Mouse (Mus musculus): ENCODE results near the gene Zfp609. TPM values are rescaled to one million over a fixed set of nuclear protein-coding genes. Genes with fewer than 3 reads are reported as not detected.

Zfp609 gene
- polyA plus RNA-seq, 1 experiment from 2014 or later: 8.1 TPM

GRCm38 (mm10) chr9:65718195-65718594, 109.2 kb downstream of the Zfp609 start:
- WGBS (ENCODE audit: insufficient replicate concordance): 90% methylated on average over 5 of the region's 5 CpGs
- Histone ChIP-seq H3K27me3 (ENCODE audit: control insufficient read depth, insufficient read depth, low read length) (no peaks in the 10 kb centered on the region), H3K36me3 (ENCODE audit: control insufficient read depth, insufficient read depth, low read length) (0 out of 2 replicates have a peak, but pooled peaks cover 2% of the 10 kb centered on the region), H3K9me3 (replicated peaks; ENCODE audit: control insufficient read depth, low read length) (no peaks in the 10 kb centered on the region), H3K4me1 (ENCODE audit: control insufficient read depth, insufficient read depth, low read length) (peaks cover 18% of the 10 kb centered on the region), H3K27ac (ENCODE audit: low read depth, low read length) (no peak overlapping the region), H3K4me2 (no peak overlapping the region), H3K4me3 (ENCODE audit: low read depth, low read length) (no peak overlapping the region), H3K9ac (ENCODE audit: low read depth, low read length) (no peak overlapping the region)
- no peak for ATAC-seq (replicated peaks; ENCODE audit: insufficient number of reproducible peaks, low FRiP score, low TSS enrichment)

GRCm38 (mm10) chr9:65703926-65704595, 123.3 kb downstream of the Zfp609 start:
- H3K27ac ChIP-seq (ENCODE audit: low read depth, low read length): no peak overlapping the region
- 91% methylated on average over 24 of the region's 24 CpGs for WGBS (ENCODE audit: insufficient replicate concordance)
- no peak overlapping the region for H3K4me3 ChIP-seq (ENCODE audit: low read depth, low read length)
- H3K4me2 ChIP-seq: no peak overlapping the region
- no peaks in the 10 kb centered on the region for H3K27me3 ChIP-seq (ENCODE audit: control insufficient read depth, insufficient read depth, low read length)
- no peak overlapping the region for H3K9ac ChIP-seq (ENCODE audit: low read depth, low read length)
- no peak for ATAC-seq (replicated peaks; ENCODE audit: insufficient number of reproducible peaks, low FRiP score, low TSS enrichment)
- no peaks in the 10 kb centered on the region for H3K9me3 ChIP-seq (replicated peaks; ENCODE audit: control insufficient read depth, low read length)
- no peaks in the 10 kb centered on the region for H3K4me1 ChIP-seq (ENCODE audit: control insufficient read depth, insufficient read depth, low read length)
- peaks cover 14% of the 10 kb centered on the region for H3K36me3 ChIP-seq (ENCODE audit: control insufficient read depth, insufficient read depth, low read length)

GRCm38 (mm10) chr9:65703241-65703640, 124.1 kb downstream of the Zfp609 start:
- ATAC-seq (replicated peaks; ENCODE audit: insufficient number of reproducible peaks, low FRiP score, low TSS enrichment): no peak
- H3K4me1 ChIP-seq (ENCODE audit: control insufficient read depth, insufficient read depth, low read length): no peaks in the 10 kb centered on the region
- H3K4me3 ChIP-seq (ENCODE audit: low read depth, low read length): no peak overlapping the region
- H3K9me3 ChIP-seq (replicated peaks; ENCODE audit: control insufficient read depth, low read length): no peaks in the 10 kb centered on the region
- H3K9ac ChIP-seq (ENCODE audit: low read depth, low read length): no peak overlapping the region
- peaks cover 14% of the 10 kb centered on the region for H3K36me3 ChIP-seq (ENCODE audit: control insufficient read depth, insufficient read depth, low read length)
- no peaks in the 10 kb centered on the region for H3K27me3 ChIP-seq (ENCODE audit: control insufficient read depth, insufficient read depth, low read length)
- no peak overlapping the region for H3K27ac ChIP-seq (ENCODE audit: low read depth, low read length)
- 65% methylated on average over 7 of the region's 7 CpGs for WGBS (ENCODE audit: insufficient replicate concordance)
- H3K4me2 ChIP-seq: no peak overlapping the region

- H3K9me3 ChIP-seq (replicated peaks; ENCODE audit: control insufficient read depth, low read length): no peaks in the 10 kb centered on the region
- WGBS (ENCODE audit: insufficient replicate concordance): 91% methylated on average over 9 of the region's 9 CpGs
- H3K27ac ChIP-seq (ENCODE audit: low read depth, low read length): no peak overlapping the region
- H3K27me3 ChIP-seq (ENCODE audit: control insufficient read depth, insufficient read depth, low read length): no peaks in the 10 kb centered on the region
- no peak overlapping the region for H3K4me2 ChIP-seq
- H3K4me1 ChIP-seq (ENCODE audit: control insufficient read depth, insufficient read depth, low read length): no peaks in the 10 kb centered on the region
- H3K9ac ChIP-seq (ENCODE audit: low read depth, low read length): no peak overlapping the region
- peaks cover 14% of the 10 kb centered on the region for H3K36me3 ChIP-seq (ENCODE audit: control insufficient read depth, insufficient read depth, low read length)
- ATAC-seq (replicated peaks; ENCODE audit: insufficient number of reproducible peaks, low FRiP score, low TSS enrichment): no peak
- no peak overlapping the region for H3K4me3 ChIP-seq (ENCODE audit: low read depth, low read length)
Measured at GRCm38 (mm10) chr9:65702286-65702685, 125.1 kb downstream of the Zfp609 start.

GRCm38 (mm10) chr9:65700504-65700903, 126.9 kb downstream of the Zfp609 start:
- H3K27ac ChIP-seq (ENCODE audit: low read depth, low read length): no peak overlapping the region
- peaks cover 17% of the 10 kb centered on the region for H3K36me3 ChIP-seq (ENCODE audit: control insufficient read depth, insufficient read depth, low read length)
- ATAC-seq (replicated peaks; ENCODE audit: insufficient number of reproducible peaks, low FRiP score, low TSS enrichment): no peak
- no peaks in the 10 kb centered on the region for H3K9me3 ChIP-seq (replicated peaks; ENCODE audit: control insufficient read depth, low read length)
- WGBS (ENCODE audit: insufficient replicate concordance): 77% methylated on average over 6 of the region's 6 CpGs
- H3K4me1 ChIP-seq (ENCODE audit: control insufficient read depth, insufficient read depth, low read length): peaks cover 7% of the 10 kb centered on the region
- H3K9ac ChIP-seq (ENCODE audit: low read depth, low read length): no peak overlapping the region
- H3K27me3 ChIP-seq (ENCODE audit: control insufficient read depth, insufficient read depth, low read length): no peaks in the 10 kb centered on the region
- no peak overlapping the region for H3K4me3 ChIP-seq (ENCODE audit: low read depth, low read length)
- H3K4me2 ChIP-seq: no peak overlapping the region

- Histone ChIP-seq H3K27ac (ENCODE audit: low read depth, low read length) (no peak overlapping the region), H3K9me3 (replicated peaks; ENCODE audit: control insufficient read depth, low read length) (no peaks in the 10 kb centered on the region), H3K27me3 (ENCODE audit: control insufficient read depth, insufficient read depth, low read length) (no peaks in the 10 kb centered on the region), H3K9ac (ENCODE audit: low read depth, low read length) (no peak overlapping the region), H3K4me2 (no peak overlapping the region), H3K4me1 (ENCODE audit: control insufficient read depth, insufficient read depth, low read length) (peaks cover 12% of the 10 kb centered on the region), H3K4me3 (ENCODE audit: low read depth, low read length) (no peak overlapping the region), H3K36me3 (ENCODE audit: control insufficient read depth, insufficient read depth, low read length) (peaks cover 10% of the 10 kb centered on the region)
- no peak for ATAC-seq (replicated peaks; ENCODE audit: insufficient number of reproducible peaks, low FRiP score, low TSS enrichment)
Measured at GRCm38 (mm10) chr9:65697992-65698391, 129.4 kb downstream of the Zfp609 start.

- ATAC-seq (replicated peaks; ENCODE audit: insufficient number of reproducible peaks, low FRiP score, low TSS enrichment): no peak
- H3K9ac ChIP-seq (ENCODE audit: low read depth, low read length): no peak overlapping the region
- peaks cover 13% of the 10 kb centered on the region for H3K36me3 ChIP-seq (ENCODE audit: control insufficient read depth, insufficient read depth, low read length)
- H3K4me2 ChIP-seq: no peak overlapping the region
- H3K4me1 ChIP-seq (ENCODE audit: control insufficient read depth, insufficient read depth, low read length): peaks cover 18% of the 10 kb centered on the region
- H3K27ac ChIP-seq (ENCODE audit: low read depth, low read length): no peak overlapping the region
- H3K4me3 ChIP-seq (ENCODE audit: low read depth, low read length): no peak overlapping the region
- no peaks in the 10 kb centered on the region for H3K27me3 ChIP-seq (ENCODE audit: control insufficient read depth, insufficient read depth, low read length)
- no peaks in the 10 kb centered on the region for H3K9me3 ChIP-seq (replicated peaks; ENCODE audit: control insufficient read depth, low read length)
- WGBS (ENCODE audit: insufficient replicate concordance): 82% methylated on average over 7 of the region's 7 CpGs
Measured at GRCm38 (mm10) chr9:65697356-65697755, 130.0 kb downstream of the Zfp609 start.

- Histone ChIP-seq H3K27ac (ENCODE audit: low read depth, low read length) (no peak overlapping the region), H3K27me3 (ENCODE audit: control insufficient read depth, insufficient read depth, low read length) (no peaks in the 10 kb centered on the region), H3K9me3 (replicated peaks; ENCODE audit: control insufficient read depth, low read length) (no peaks in the 10 kb centered on the region), H3K4me2 (no peak overlapping the region), H3K9ac (ENCODE audit: low read depth, low read length) (no peak overlapping the region), H3K4me1 (ENCODE audit: control insufficient read depth, insufficient read depth, low read length) (peaks cover 21% of the 10 kb centered on the region), H3K4me3 (ENCODE audit: low read depth, low read length) (no peak overlapping the region), H3K36me3 (ENCODE audit: control insufficient read depth, insufficient read depth, low read length) (peaks cover 13% of the 10 kb centered on the region)
- no peak; the same call in 1 of the 2 replicates for ATAC-seq (replicated peaks; ENCODE audit: insufficient number of reproducible peaks, low FRiP score, low TSS enrichment)
Measured at GRCm38 (mm10) chr9:65696337-65696736, 131.0 kb downstream of the Zfp609 start.

- H3K36me3 ChIP-seq (ENCODE audit: control insufficient read depth, insufficient read depth, low read length): peaks cover 13% of the 10 kb centered on the region
- H3K9me3 ChIP-seq (replicated peaks; ENCODE audit: control insufficient read depth, low read length): no peaks in the 10 kb centered on the region
- no peak overlapping the region for H3K4me3 ChIP-seq (ENCODE audit: low read depth, low read length)
- no peak overlapping the region for H3K9ac ChIP-seq (ENCODE audit: low read depth, low read length)
- H3K4me1 ChIP-seq (ENCODE audit: control insufficient read depth, insufficient read depth, low read length): peaks cover 21% of the 10 kb centered on the region
- H3K4me2 ChIP-seq: no peak overlapping the region
- no peak overlapping the region for H3K27ac ChIP-seq (ENCODE audit: low read depth, low read length)
- no peaks in the 10 kb centered on the region for H3K27me3 ChIP-seq (ENCODE audit: control insufficient read depth, insufficient read depth, low read length)
- no peak for ATAC-seq (replicated peaks; ENCODE audit: insufficient number of reproducible peaks, low FRiP score, low TSS enrichment)
- WGBS (ENCODE audit: insufficient replicate concordance): 70% methylated on average over 3 of the region's 3 CpGs
Measured at GRCm38 (mm10) chr9:65695646-65696045, 131.7 kb downstream of the Zfp609 start.
